Mouse (Mus musculus) induced T-regulatory cell, adult 2 months (primary cell): ENCODE measurements around the gene Tbc1d21.

Experiments
- DNase-seq: peaks from one replicate; pipeline ENCODE4 v3.0.0-alpha.2; 2012; ENCODE audit warnings: low read depth

Tbc1d21 gene

GRCm38 (mm10) chr9:58370355-58370754 lies at the start of gene Tbc1d21:
Tbc1d21 (minus strand) TSS chr9:58370455.
- no peak for DNase-seq

- DNase-seq: no peak
Observed at GRCm38 (mm10) chr9:58411556-58411955, 41.3 kb upstream of the Tbc1d21 start.

GRCm38 (mm10) chr9:58410057-58410735 lies 39.9 kb upstream of the Tbc1d21 start:
- DNase-seq: no peak

- DNase-seq: no peak
Observed at GRCm38 (mm10) chr9:58409247-58409646, 39.0 kb upstream of the Tbc1d21 start.

- no peak for DNase-seq
Observed at GRCm38 (mm10) chr9:58404412-58404811, 34.2 kb upstream of the Tbc1d21 start.

GRCm38 (mm10) chr9:58401371-58402082 lies 31.3 kb upstream of the Tbc1d21 start:
- DNase-seq: no peak

GRCm38 (mm10) chr9:58399609-58400008 lies 29.4 kb upstream of the Tbc1d21 start:
- DNase-seq: no peak

- DNase-seq: no peak
Observed at GRCm38 (mm10) chr9:58394605-58395004, 24.4 kb upstream of the Tbc1d21 start.

GRCm38 (mm10) chr9:58393875-58394274 lies 23.6 kb upstream of the Tbc1d21 start:
- DNase-seq: no peak

- no peak for DNase-seq
Observed at GRCm38 (mm10) chr9:58388381-58388780, 18.1 kb upstream of the Tbc1d21 start.

- DNase-seq: no peak
Observed at GRCm38 (mm10) chr9:58378878-58379277, 8.6 kb upstream of the Tbc1d21 start.

- DNase-seq: no peak
Observed at GRCm38 (mm10) chr9:58373912-58374431, 3.7 kb upstream of the Tbc1d21 start.

GRCm38 (mm10) chr9:58371914-58372313 lies 1.7 kb upstream of the Tbc1d21 start:
- DNase-seq: no peak

- peak; percentile 48 for DNase-seq
Observed at GRCm38 (mm10) chr9:58369644-58370043, 611 bp downstream of the Tbc1d21 start.

GRCm38 (mm10) chr9:58364325-58364724 lies 5.9 kb downstream of the Tbc1d21 start:
- no peak for DNase-seq

GRCm38 (mm10) chr9:58361956-58362355 lies 8.3 kb downstream of the Tbc1d21 start:
- no peak for DNase-seq

GRCm38 (mm10) chr9:58361373-58361772 lies 8.9 kb downstream of the Tbc1d21 start:
- DNase-seq: no peak

- DNase-seq: no peak
Observed at GRCm38 (mm10) chr9:58355262-58356050, 14.8 kb downstream of the Tbc1d21 start.

GRCm38 (mm10) chr9:58354701-58355100 lies 15.6 kb downstream of the Tbc1d21 start:
- no peak for DNase-seq

- no peak for DNase-seq
Observed at GRCm38 (mm10) chr9:58353224-58353623, 17.0 kb downstream of the Tbc1d21 start.

- no peak for DNase-seq
Observed at GRCm38 (mm10) chr9:58347795-58348194, 22.5 kb downstream of the Tbc1d21 start.

- no peak for DNase-seq
Observed at GRCm38 (mm10) chr9:58346498-58346897, 23.8 kb downstream of the Tbc1d21 start.

GRCm38 (mm10) chr9:58345963-58346362 lies 24.3 kb downstream of the Tbc1d21 start:
- no peak for DNase-seq
